Mouse (Mus musculus) embryonic facial prominence, embryonic 11.5 days (tissue): ENCODE data around the gene Grin3b. TPM values are rescaled to one million over a fixed set of nuclear protein-coding genes. Genes with fewer than 3 reads are reported as not detected.
A peak's percentile ranks its signal among the peaks of the same experiment; 100 is the strongest.

Experiments used
- ATAC-seq: fragments of 200-750 bp; cut with Nextera tagmentation; replicated peaks from 2 replicates; pipeline ENCODE4 v1.8.0; 2017; ENCODE audit warnings: low read depth; ENCODE audit not compliant: insufficient number of reproducible peaks, low FRiP score, low TSS enrichment
- DNase-seq: peaks from one replicate; pipeline ENCODE4 v3.0.0-alpha.2; 2015; ENCODE audit warnings: low spot score
- H3K27ac ChIP-seq: fragments of 300-500 bp; sonication (generic); replicated peaks from 2 replicates; pipeline ENCODE4 v1.5.1; 2014; ENCODE audit warnings: mild to moderate bottlenecking, low read depth, low read length, control low read depth
- H3K27me3 ChIP-seq: fragments of 300-500 bp; sonication (generic); 2 replicates; pipeline ENCODE4 v1.6.1; 2014; ENCODE audit warnings: mild to moderate bottlenecking, low read length, moderate library complexity, mixed read lengths; ENCODE audit not compliant: control insufficient read depth, insufficient read depth
- H3K36me3 ChIP-seq: fragments of 300-500 bp; sonication (generic); replicated peaks from 2 replicates; pipeline ENCODE4 v1.6.1; 2014; ENCODE audit warnings: low read depth, mild to moderate bottlenecking, low read length, moderate library complexity, mixed read lengths; ENCODE audit not compliant: control insufficient read depth, insufficient read depth
- H3K4me1 ChIP-seq: fragments of 300-500 bp; sonication (generic); 2 replicates; pipeline ENCODE4 v1.6.1; 2014; ENCODE audit warnings: low read length, mixed read lengths; ENCODE audit not compliant: control insufficient read depth, insufficient read depth
- H3K4me2 ChIP-seq: fragments of 300-500 bp; sonication (generic); 2 replicates; pipeline ENCODE4 v1.6.1; 2014; ENCODE audit warnings: low read depth, mild to moderate bottlenecking, control low read depth, low read length, moderate library complexity
- H3K4me3 ChIP-seq: fragments of 300-500 bp; sonication (generic); 2 replicates; pipeline ENCODE4 v1.5.1; 2014; ENCODE audit warnings: low read depth, low read length, control low read depth
- H3K9ac ChIP-seq: fragments of 300-500 bp; sonication (generic); replicated peaks from 2 replicates; pipeline ENCODE4 v1.6.1; 2014; ENCODE audit warnings: mild to moderate bottlenecking, control low read depth, low read length
- H3K9me3 ChIP-seq: fragments of 300-500 bp; sonication (generic); replicated peaks from 2 replicates; pipeline ENCODE4 v1.6.1; 2016; ENCODE audit warnings: mild to moderate bottlenecking, low read length, inconsistent platforms, mixed read lengths; ENCODE audit not compliant: control insufficient read depth
- WGBS: fragments of 180-500 bp; shearing (Covaris S2); extraction: QIAGEN DNeasy Blood & Tissue Kit; methylation state at CpG from one replicate; pipeline ENCODE4 v1.1.7; 2014; 5-methylcytosine and 5-hydroxymethylcytosine counted together
- polyA plus RNA-seq: library from polyadenylated mRNA; unstranded; fragments of >200 nt; fragmentation: Nextera tagmentation; extraction: Ambion mirVana; gene quantifications from 2 replicates; pipeline ENCODE4 v1.2.1, GENCODE M21; 2014

Grin3b gene
- polyA plus RNA-seq, 1 experiment from 2014 or later: 0.21 TPM

- Histone ChIP-seq H3K27ac (no peak overlapping the region; the same call in 1 of the 2 replicates), H3K27me3 (peaks cover 8% of the 10 kb centered on the region; the same call in 1 of the 2 replicates), H3K36me3 (peaks cover 8% of the 10 kb centered on the region; the same call in 1 of the 2 replicates), H3K9ac (no peak overlapping the region), H3K4me3 (peak overlapping the region; percentile 45), H3K4me1 (no peaks in the 10 kb centered on the region), H3K4me2 (peak overlapping the region; percentile 41), H3K9me3 (no peaks in the 10 kb centered on the region)
- ATAC-seq: peak; percentile 46
- peak; percentile 95 for DNase-seq
- WGBS: under 1% methylated on average over 35 of the region's 35 CpGs
Measured at GRCm38 (mm10) chr10:79997034-79997760, 26.7 kb downstream of the Grin3b start.

DNA sequence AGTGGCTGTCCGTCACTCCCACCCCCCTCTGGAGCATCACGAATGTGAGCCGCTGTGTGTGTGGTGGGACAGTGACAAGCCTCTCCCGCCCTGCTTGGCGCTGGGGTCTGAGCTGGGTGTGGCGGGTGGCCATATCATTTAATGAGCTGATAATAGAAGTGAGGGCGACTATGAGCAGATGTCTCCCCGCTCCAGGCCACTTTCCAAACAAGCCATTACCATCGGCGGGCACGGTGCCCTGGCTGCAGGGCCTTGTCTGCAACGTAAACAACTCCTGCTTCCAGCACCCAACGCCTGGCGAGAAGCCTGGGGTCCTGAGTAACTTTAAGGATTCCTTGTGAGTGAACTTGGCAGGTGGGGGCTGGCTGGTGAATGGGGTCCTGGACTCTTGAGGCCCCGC lies 27.3 kb downstream of the Grin3b start:
- WGBS: 4% methylated on average over 15 of the region's 15 CpGs

GRCm38 (mm10) chr10:80001945-80002344 lies 31.4 kb downstream of the Grin3b start:
- ATAC-seq: no peak
- Histone ChIP-seq H3K4me3 (no peak overlapping the region), H3K9me3 (no peaks in the 10 kb centered on the region), H3K4me2 (no peak overlapping the region), H3K36me3 (no peaks in the 10 kb centered on the region), H3K4me1 (peaks cover 3% of the 10 kb centered on the region; the same call in 1 of the 2 replicates), H3K27me3 (peaks cover 18% of the 10 kb centered on the region), H3K27ac (no peak overlapping the region), H3K9ac (no peak overlapping the region; the same call in 1 of the 2 replicates)
- WGBS: 71% methylated on average over 9 of the region's 9 CpGs
- no peak for DNase-seq

More for the DNA sequence above, 27.3 kb downstream of the Grin3b start:
- Histone ChIP-seq H3K4me2 (peak overlapping the region; percentile 41), H3K4me1 (no peaks in the 10 kb centered on the region; the same call in 1 of the 2 replicates), H3K36me3 (peaks cover 6% of the 10 kb centered on the region; the same call in 1 of the 2 replicates), H3K9me3 (no peaks in the 10 kb centered on the region), H3K27me3 (peaks cover 14% of the 10 kb centered on the region), H3K27ac (no peak overlapping the region), H3K9ac (peak overlapping the region; percentile 0; the same call in 1 of the 2 replicates), H3K4me3 (peak overlapping the region; percentile 45)
- DNase-seq (no peak), ATAC-seq (no peak)

- Histone ChIP-seq H3K4me1 (peaks cover 3% of the 10 kb centered on the region; the same call in 1 of the 2 replicates), H3K4me2 (no peak overlapping the region), H3K9me3 (no peaks in the 10 kb centered on the region), H3K36me3 (no peaks in the 10 kb centered on the region), H3K4me3 (no peak overlapping the region), H3K9ac (no peak overlapping the region; the same call in 1 of the 2 replicates), H3K27ac (no peak overlapping the region), H3K27me3 (peaks cover 18% of the 10 kb centered on the region)
- DNase-seq (no peak), ATAC-seq (no peak)
- WGBS: 21% methylated on average over 21 of the region's 21 CpGs
Measured at GRCm38 (mm10) chr10:80002829-80003228, 32.3 kb downstream of the Grin3b start.

- H3K36me3 ChIP-seq: no peaks in the 10 kb centered on the region
- 0 out of 2 replicates have a peak overlapping the region, but pooled peaks have one; percentile 13 for H3K9ac ChIP-seq
- H3K4me3 ChIP-seq: no peak overlapping the region
- no peaks in the 10 kb centered on the region for H3K9me3 ChIP-seq
- no peak overlapping the region for H3K27ac ChIP-seq
- H3K4me2 ChIP-seq: no peak overlapping the region
- H3K4me1 ChIP-seq: peaks cover 3% of the 10 kb centered on the region; the same call in 1 of the 2 replicates
- ATAC-seq: no peak
- peaks cover 14% of the 10 kb centered on the region for H3K27me3 ChIP-seq
- 53% methylated on average over 9 of the region's 9 CpGs for WGBS
- peak; percentile 29 for DNase-seq
Measured at GRCm38 (mm10) chr10:80003374-80004232, 33.1 kb downstream of the Grin3b start.

DNA sequence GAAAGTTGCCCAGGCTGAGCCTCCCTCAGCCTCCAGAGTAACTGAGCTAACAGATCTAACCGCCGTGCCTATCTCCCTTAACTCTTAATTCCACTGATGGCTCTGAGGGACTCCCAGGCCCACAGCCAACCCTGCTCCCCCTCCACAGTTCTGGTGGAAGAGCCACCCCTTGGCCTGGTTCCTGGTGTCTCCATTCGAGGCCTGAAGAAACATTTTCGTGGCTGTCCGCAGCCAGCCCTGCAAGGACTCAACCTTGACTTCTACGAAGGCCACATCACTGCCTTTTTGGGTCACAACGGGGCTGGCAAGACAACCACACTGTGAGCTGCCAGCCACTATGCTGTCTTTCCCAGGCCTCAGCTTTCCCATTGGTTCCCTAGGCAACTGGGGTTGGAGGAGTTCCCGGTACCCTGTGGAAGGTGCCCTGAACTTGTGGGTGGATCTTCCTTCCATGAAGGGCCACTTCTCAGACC lies 33.8 kb downstream of the Grin3b start:
- no peak overlapping the region for H3K4me3 ChIP-seq
- no peaks in the 10 kb centered on the region for H3K9me3 ChIP-seq
- H3K4me1 ChIP-seq: peaks cover 3% of the 10 kb centered on the region; the same call in 1 of the 2 replicates
- H3K4me2 ChIP-seq: no peak overlapping the region
- DNase-seq (no peak), ATAC-seq (no peak)
- peaks cover 14% of the 10 kb centered on the region for H3K27me3 ChIP-seq
- H3K9ac ChIP-seq: no peak overlapping the region
- 92% methylated on average over 8 of the region's 8 CpGs for WGBS
- no peak overlapping the region for H3K27ac ChIP-seq
- no peaks in the 10 kb centered on the region for H3K36me3 ChIP-seq

DNA sequence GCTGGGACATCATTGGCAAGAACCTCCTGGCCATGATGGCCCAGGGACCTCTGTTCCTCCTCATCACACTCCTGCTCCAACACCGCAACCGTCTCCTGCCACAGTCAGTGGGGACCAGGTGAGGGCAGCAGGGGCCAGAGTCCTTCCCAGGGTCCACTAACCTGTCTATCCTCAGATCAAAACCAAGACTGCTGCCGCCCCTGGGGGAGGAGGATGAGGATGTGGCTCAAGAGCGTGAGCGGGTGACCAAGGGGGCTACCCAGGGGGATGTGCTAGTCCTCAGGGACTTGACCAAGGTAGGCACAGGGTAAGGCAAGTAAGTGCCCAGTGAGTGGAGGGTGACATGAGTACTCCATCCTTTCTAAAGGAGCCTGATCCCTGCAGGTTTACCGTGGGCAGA lies 41.2 kb downstream of the Grin3b start:
- ATAC-seq (no peak), DNase-seq (no peak)
- Histone ChIP-seq H3K4me1 (no peaks in the 10 kb centered on the region), H3K4me3 (no peak overlapping the region), H3K9ac (no peak overlapping the region), H3K9me3 (peaks cover 3% of the 10 kb centered on the region; the same call in 1 of the 2 replicates), H3K27me3 (peaks cover 35% of the 10 kb centered on the region), H3K27ac (no peak overlapping the region), H3K4me2 (no peak overlapping the region), H3K36me3 (no peaks in the 10 kb centered on the region; the same call in 1 of the 2 replicates)
- 78% methylated on average over 6 of the region's 6 CpGs for WGBS
